Mouse (Mus musculus) spleen, adult 2 months (tissue): Measurements from ENCODE around the gene Capn2.

ENCODE experiments used
- CTCF ChIP-seq: fragments of 200-500 bp; IDR thresholded peaks from 2 replicates; pipeline ENCODE4 v1.5.1; 2011; ENCODE audit warnings: mild to moderate bottlenecking, inconsistent platforms; ENCODE audit not compliant: insufficient read depth, insufficient read length, insufficient replicate concordance; ENCODE audit errors: extremely low read depth
- POLR2A ChIP-seq: fragments of 200-500 bp; IDR thresholded peaks from 2 replicates; pipeline ENCODE4 v1.6.1; 2011; ENCODE audit warnings: low read depth, low read length, inconsistent platforms

GRCm38 (mm10) chr1:182502491-182503050 lies 14.8 kb downstream of the Capn2 start:
- TF ChIP-seq CTCF (no peak), POLR2A (no peak)
